Mouse (Mus musculus) forebrain, postnatal 0 days (tissue): ENCODE results near the gene Smoc1. TPM values are rescaled to one million over a fixed set of nuclear protein-coding genes. Genes with fewer than 3 reads are reported as not detected.
A peak's percentile ranks its signal among the peaks of the same experiment; 100 is the strongest.

Source experiments
- ATAC-seq: fragments of 200-750 bp; cut with Nextera tagmentation; 2 replicates; pipeline ENCODE4 v1.8.0; 2017; ENCODE audit warnings: mild to moderate bottlenecking, moderate library complexity
- DNase-seq: peaks from one replicate; pipeline ENCODE4 v3.0.0-alpha.2; 2015
- H3K27ac ChIP-seq: fragments of 300-500 bp; sonication (generic); 2 replicates; pipeline ENCODE4 v1.5.1; 2014; ENCODE audit warnings: low read depth, mild to moderate bottlenecking, antibody characterized with exemption, low read length, moderate library complexity, mixed read lengths
- H3K27me3 ChIP-seq: fragments of 300-500 bp; sonication (generic); 2 replicates; pipeline ENCODE4 v1.6.1; 2014; ENCODE audit warnings: mild to moderate bottlenecking, low read length, mixed read lengths; ENCODE audit not compliant: insufficient read depth
- H3K36me3 ChIP-seq: fragments of 300-500 bp; sonication (generic); 2 replicates; pipeline ENCODE4 v1.6.1; 2014; ENCODE audit warnings: mild to moderate bottlenecking, moderate library complexity; ENCODE audit not compliant: insufficient read depth
- H3K4me1 ChIP-seq: fragments of 300-500 bp; sonication (generic); 2 replicates; pipeline ENCODE4 v1.6.1; 2014; ENCODE audit warnings: antibody characterized with exemption; ENCODE audit not compliant: insufficient read depth
- H3K4me2 ChIP-seq: fragments of 300-500 bp; sonication (generic); 2 replicates; pipeline ENCODE4 v1.6.1; 2014; ENCODE audit warnings: low read depth, mild to moderate bottlenecking, moderate library complexity
- H3K4me3 ChIP-seq: fragments of 300-500 bp; sonication (generic); 2 replicates; pipeline ENCODE4 v1.5.1; 2014; ENCODE audit warnings: low read depth, low read length, mixed read lengths
- H3K9ac ChIP-seq: fragments of 300-500 bp; sonication (generic); 2 replicates; pipeline ENCODE4 v1.6.1; 2014; ENCODE audit warnings: mild to moderate bottlenecking
- H3K9me3 ChIP-seq: fragments of 300-500 bp; sonication (generic); 2 replicates; pipeline ENCODE4 v1.6.1; 2016; ENCODE audit warnings: low read length
- CTCF ChIP-seq: sonication (generic); IDR thresholded peaks from 2 replicates; pipeline ENCODE4 v1.5.1; 2016; ENCODE audit warnings: antibody characterized with exemption, control low read depth, low read depth
- WGBS: fragments of 180-500 bp; shearing (Covaris S2); extraction: QIAGEN DNeasy Blood & Tissue Kit; methylation state at CpG from one replicate; pipeline ENCODE4 v1.1.7; 2014; 5-methylcytosine and 5-hydroxymethylcytosine counted together
- polyA plus RNA-seq: library from polyadenylated mRNA; unstranded; fragments of >200 nt; fragmentation: Nextera tagmentation; extraction: Ambion mirVana; gene quantifications from 2 replicates; pipeline ENCODE4 v1.2.1, GENCODE M21; 2015
- total RNA-seq: library from RNA; depleted of rRNA; stranded (reverse); fragments of >200 nt; gene quantifications from 2 replicates; pipeline ENCODE4 v1.2.3, GENCODE M21; 2014

Smoc1 gene
- total and polyA plus RNA-seq, 2 experiments from 2014 or later, result 12.3 to 16.9 TPM

DNA sequence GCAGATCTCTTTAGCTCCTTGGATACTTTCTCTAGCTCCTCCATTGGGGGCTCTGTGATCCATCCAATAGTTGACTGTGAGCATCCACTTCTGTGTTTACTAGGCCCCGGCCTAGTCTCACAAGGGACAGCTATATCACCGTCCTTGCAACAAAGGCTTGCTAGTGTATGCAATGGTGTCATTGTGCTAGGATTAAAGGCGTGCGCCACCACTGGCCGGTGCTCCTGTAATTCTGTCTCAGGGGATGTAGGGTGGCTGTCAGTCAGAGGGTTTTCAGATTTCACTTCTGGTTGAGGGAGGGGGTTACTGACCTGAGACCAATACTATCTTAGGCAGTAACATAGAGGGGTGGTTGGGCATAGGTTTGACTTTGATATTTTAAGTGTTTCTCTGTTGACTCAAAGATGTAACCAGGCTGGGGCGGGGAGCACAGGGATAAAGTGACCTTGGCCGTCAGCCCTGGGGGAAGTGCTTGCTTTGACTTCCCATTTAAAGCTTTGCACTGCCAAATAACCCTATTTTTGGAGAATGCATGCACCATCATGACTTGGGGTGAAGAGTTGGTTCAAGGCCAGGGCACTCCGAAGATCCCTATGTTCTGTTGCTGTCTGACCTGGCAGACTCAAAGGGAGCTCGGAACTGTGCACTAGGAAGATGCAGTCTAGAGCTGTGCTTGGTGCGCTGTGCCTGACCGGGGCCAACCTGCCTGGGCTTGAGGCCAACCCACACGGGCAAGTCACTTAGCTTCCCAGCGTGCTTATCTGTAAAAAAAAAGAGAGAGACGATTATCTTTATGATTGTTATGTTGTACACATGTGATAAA, 80.9 kb downstream of the Smoc1 start:
- H3K27ac ChIP-seq, result no peak overlapping the region
- 74% methylated on average over 14 of the region's 14 CpGs for WGBS
- H3K27me3 ChIP-seq, result no peaks in the 10 kb centered on the region
- H3K4me3 ChIP-seq, result no peak overlapping the region
- ATAC-seq, result no peak
- no peaks in the 10 kb centered on the region; the same call in 1 of the 2 replicates for H3K4me1 ChIP-seq
- no peak overlapping the region for H3K9ac ChIP-seq
- no peaks in the 10 kb centered on the region for H3K36me3 ChIP-seq
- DNase-seq, result no peak
- H3K4me2 ChIP-seq, result no peak overlapping the region
- H3K9me3 ChIP-seq, result no peaks in the 10 kb centered on the region
- TF ChIP-seq CTCF, result no peak

DNA sequence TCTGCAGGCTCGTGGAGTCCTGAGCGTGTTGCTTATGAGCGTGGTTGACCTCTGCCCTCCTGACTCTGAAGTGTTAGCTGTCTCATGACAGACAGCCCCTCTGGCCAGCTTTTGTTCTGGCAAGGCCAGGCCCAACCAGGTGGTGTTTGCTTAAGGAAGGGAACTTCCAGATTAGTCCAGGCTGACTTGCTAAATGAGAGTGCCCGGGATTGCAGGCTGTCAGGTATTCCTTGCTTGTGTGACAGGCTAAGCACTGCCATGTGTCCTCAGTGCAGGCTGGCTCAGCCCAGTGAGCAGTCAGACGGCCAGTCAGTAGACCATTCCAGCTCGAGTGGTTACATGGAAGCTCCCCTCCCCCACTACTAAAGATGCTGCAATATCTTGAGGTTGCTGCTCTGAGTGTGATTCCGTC, 82.0 kb downstream of the Smoc1 start:
- H3K27ac ChIP-seq, result no peak overlapping the region

GRCm38 (mm10) chr12:81110006-81110405, 83.4 kb downstream of the Smoc1 start:
- Histone ChIP-seq H3K27me3 (no peaks in the 10 kb centered on the region), H3K4me3 (no peak overlapping the region), H3K4me1 (no peaks in the 10 kb centered on the region; the same call in 1 of the 2 replicates), H3K9ac (no peak overlapping the region), H3K4me2 (no peak overlapping the region), H3K9me3 (no peaks in the 10 kb centered on the region), H3K27ac (no peak overlapping the region), H3K36me3 (no peaks in the 10 kb centered on the region)
- whole genome bisulfite sequencing, result 58% methylated on average over 3 of the region's 3 CpGs
- ATAC-seq (no peak), DNase-seq (no peak)
- TF ChIP-seq CTCF, result no peak

More for the DNA sequence above, 82.0 kb downstream of the Smoc1 start:
- peak; percentile 14 for ATAC-seq
- no peak overlapping the region for H3K9ac ChIP-seq
- TF ChIP-seq CTCF, result no peak
- no peaks in the 10 kb centered on the region; the same call in 1 of the 2 replicates for H3K4me1 ChIP-seq
- H3K9me3 ChIP-seq, result no peaks in the 10 kb centered on the region
- no peak overlapping the region for H3K4me2 ChIP-seq
- H3K4me3 ChIP-seq, result no peak overlapping the region
- no peak for DNase-seq
- H3K27me3 ChIP-seq, result no peaks in the 10 kb centered on the region
- H3K36me3 ChIP-seq, result no peaks in the 10 kb centered on the region
- 37% methylated on average over 7 of the region's 7 CpGs for WGBS

- Histone ChIP-seq H3K9me3 (no peaks in the 10 kb centered on the region), H3K4me2 (no peak overlapping the region), H3K4me3 (no peak overlapping the region), H3K36me3 (no peaks in the 10 kb centered on the region), H3K4me1 (no peaks in the 10 kb centered on the region), H3K27me3 (no peaks in the 10 kb centered on the region), H3K27ac (no peak overlapping the region), H3K9ac (no peak overlapping the region)
- no peak for TF ChIP-seq CTCF
- ATAC-seq (no peak), DNase-seq (no peak)
- 95% methylated on average over 4 of the region's 4 CpGs for WGBS
Measured at GRCm38 (mm10) chr12:81112321-81112720, 85.7 kb downstream of the Smoc1 start.

DNA sequence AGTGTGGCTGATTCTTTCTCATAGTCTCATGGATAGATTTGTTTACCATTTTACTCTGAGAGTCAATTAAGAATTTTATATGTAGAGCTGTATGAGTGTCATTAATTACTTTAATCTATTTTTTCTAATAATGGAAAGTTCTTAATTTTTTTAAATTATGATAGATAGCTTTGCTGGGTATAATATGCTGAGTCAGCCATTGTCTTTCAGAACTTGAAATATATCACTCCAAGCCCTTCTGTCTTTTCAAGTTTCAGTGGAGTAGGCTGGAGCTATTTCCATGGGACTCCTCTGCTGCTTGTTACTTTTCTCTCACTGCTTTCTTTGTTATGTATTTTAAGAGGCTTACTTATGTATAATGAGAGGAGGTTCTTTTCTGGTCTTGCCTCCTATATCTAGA, 93.7 kb downstream of the Smoc1 start:
- Histone ChIP-seq H3K4me2 (no peak overlapping the region), H3K27me3 (no peaks in the 10 kb centered on the region), H3K9ac (no peak overlapping the region), H3K9me3 (no peaks in the 10 kb centered on the region), H3K4me3 (no peak overlapping the region), H3K27ac (no peak overlapping the region), H3K36me3 (no peaks in the 10 kb centered on the region), H3K4me1 (no peaks in the 10 kb centered on the region)
- ATAC-seq (no peak), DNase-seq (no peak)
- no peak for TF ChIP-seq CTCF

DNA sequence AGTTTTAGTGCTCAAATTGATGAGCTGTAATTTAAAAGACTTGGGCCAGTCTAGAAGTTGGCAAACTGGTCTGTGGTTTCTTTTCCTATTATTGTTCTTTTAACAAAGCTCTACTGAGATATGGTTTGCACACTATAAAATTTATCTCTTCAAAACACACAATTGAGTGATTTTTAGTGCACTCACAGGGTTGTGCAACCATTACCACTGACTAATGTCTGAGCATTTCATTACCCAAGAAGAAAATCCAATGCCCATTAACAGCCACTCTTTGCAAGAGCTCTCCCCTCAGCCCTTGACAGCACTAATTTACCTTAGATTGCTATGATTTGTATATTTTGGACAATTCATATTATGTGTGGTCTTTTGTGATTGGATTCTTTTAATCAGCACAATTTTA, 97.2 kb downstream of the Smoc1 start:
- no peak for TF ChIP-seq CTCF
- Histone ChIP-seq H3K4me3 (no peak overlapping the region), H3K36me3 (no peaks in the 10 kb centered on the region), H3K27me3 (no peaks in the 10 kb centered on the region), H3K9me3 (no peaks in the 10 kb centered on the region), H3K4me1 (no peaks in the 10 kb centered on the region), H3K9ac (no peak overlapping the region), H3K27ac (no peak overlapping the region), H3K4me2 (no peak overlapping the region)
- ATAC-seq, result no peak
- DNase-seq, result no peak

- Histone ChIP-seq H3K9me3 (no peaks in the 10 kb centered on the region), H3K36me3 (no peaks in the 10 kb centered on the region), H3K9ac (no peak overlapping the region), H3K4me1 (no peaks in the 10 kb centered on the region), H3K4me3 (no peak overlapping the region), H3K27ac (no peak overlapping the region), H3K4me2 (no peak overlapping the region), H3K27me3 (no peaks in the 10 kb centered on the region)
- ATAC-seq (no peak), DNase-seq (no peak)
- no peak for TF ChIP-seq CTCF
- 85% methylated on average over 3 of the region's 3 CpGs for WGBS
Measured at GRCm38 (mm10) chr12:81126842-81127241, 100.2 kb downstream of the Smoc1 start.
